Mouse (Mus musculus) forebrain, postnatal 0 days (tissue): ENCODE results near the gene Plekhg2. TPM values are rescaled to one million over a fixed set of nuclear protein-coding genes. Genes with fewer than 3 reads are reported as not detected.
A peak's percentile ranks its signal among the peaks of the same experiment; 100 is the strongest.

ENCODE experiments used
- ATAC-seq: fragments of 200-750 bp; cut with Nextera tagmentation; 2 replicates; pipeline ENCODE4 v1.8.0; 2017; ENCODE audit warnings: mild to moderate bottlenecking, moderate library complexity
- DNase-seq: peaks from one replicate; pipeline ENCODE4 v3.0.0-alpha.2; 2015
- H3K27ac ChIP-seq: fragments of 300-500 bp; sonication (generic); 2 replicates; pipeline ENCODE4 v1.5.1; 2014; ENCODE audit warnings: low read depth, mild to moderate bottlenecking, antibody characterized with exemption, low read length, moderate library complexity, mixed read lengths
- H3K27me3 ChIP-seq: fragments of 300-500 bp; sonication (generic); 2 replicates; pipeline ENCODE4 v1.6.1; 2014; ENCODE audit warnings: mild to moderate bottlenecking, low read length, mixed read lengths; ENCODE audit not compliant: insufficient read depth
- H3K36me3 ChIP-seq: fragments of 300-500 bp; sonication (generic); 2 replicates; pipeline ENCODE4 v1.6.1; 2014; ENCODE audit warnings: mild to moderate bottlenecking, moderate library complexity; ENCODE audit not compliant: insufficient read depth
- H3K4me1 ChIP-seq: fragments of 300-500 bp; sonication (generic); 2 replicates; pipeline ENCODE4 v1.6.1; 2014; ENCODE audit warnings: antibody characterized with exemption; ENCODE audit not compliant: insufficient read depth
- H3K4me2 ChIP-seq: fragments of 300-500 bp; sonication (generic); 2 replicates; pipeline ENCODE4 v1.6.1; 2014; ENCODE audit warnings: low read depth, mild to moderate bottlenecking, moderate library complexity
- H3K4me3 ChIP-seq: fragments of 300-500 bp; sonication (generic); 2 replicates; pipeline ENCODE4 v1.5.1; 2014; ENCODE audit warnings: low read depth, low read length, mixed read lengths
- H3K9ac ChIP-seq: fragments of 300-500 bp; sonication (generic); 2 replicates; pipeline ENCODE4 v1.6.1; 2014; ENCODE audit warnings: mild to moderate bottlenecking
- H3K9me3 ChIP-seq: fragments of 300-500 bp; sonication (generic); 2 replicates; pipeline ENCODE4 v1.6.1; 2016; ENCODE audit warnings: low read length
- CTCF ChIP-seq: sonication (generic); IDR thresholded peaks from 2 replicates; pipeline ENCODE4 v1.5.1; 2016; ENCODE audit warnings: antibody characterized with exemption, control low read depth, low read depth
- WGBS: fragments of 180-500 bp; shearing (Covaris S2); extraction: QIAGEN DNeasy Blood & Tissue Kit; methylation state at CpG from one replicate; pipeline ENCODE4 v1.1.7; 2014; 5-methylcytosine and 5-hydroxymethylcytosine counted together
- polyA plus RNA-seq: library from polyadenylated mRNA; unstranded; fragments of >200 nt; fragmentation: Nextera tagmentation; extraction: Ambion mirVana; gene quantifications from 2 replicates; pipeline ENCODE4 v1.2.1, GENCODE M21; 2015
- total RNA-seq: library from RNA; depleted of rRNA; stranded (reverse); fragments of >200 nt; gene quantifications from 2 replicates; pipeline ENCODE4 v1.2.3, GENCODE M21; 2014

Plekhg2 gene
- total and polyA plus RNA-seq, 2 experiments from 2014 or later: 11.4 to 25.7 TPM

GRCm38 (mm10) chr7:28355221-28355620, 17.2 kb downstream of the Plekhg2 start:
- Histone ChIP-seq H3K4me3 (no peak overlapping the region), H3K9ac (no peak overlapping the region), H3K27me3 (no peaks in the 10 kb centered on the region), H3K9me3 (no peaks in the 10 kb centered on the region), H3K27ac (no peak overlapping the region), H3K36me3 (peaks cover 41% of the 10 kb centered on the region), H3K4me1 (peaks cover 8% of the 10 kb centered on the region; the same call in 1 of the 2 replicates), H3K4me2 (no peak overlapping the region)
- WGBS: 91% methylated on average over 3 of the region's 3 CpGs
- DNase-seq (no peak), ATAC-seq (no peak)
- no peak for TF ChIP-seq CTCF

- Histone ChIP-seq H3K9me3 (no peaks in the 10 kb centered on the region), H3K4me1 (peaks cover 13% of the 10 kb centered on the region), H3K4me3 (no peak overlapping the region), H3K27ac (no peak overlapping the region), H3K27me3 (no peaks in the 10 kb centered on the region), H3K9ac (no peak overlapping the region), H3K36me3 (peaks cover 35% of the 10 kb centered on the region), H3K4me2 (no peak overlapping the region)
- no peak for TF ChIP-seq CTCF
- 91% methylated on average over 3 of the region's 3 CpGs for WGBS
- DNase-seq (no peak), ATAC-seq (no peak)
Measured at GRCm38 (mm10) chr7:28354596-28354995, 17.8 kb downstream of the Plekhg2 start.

GRCm38 (mm10) chr7:28354113-28354581, 18.3 kb downstream of the Plekhg2 start:
- DNase-seq: no peak
- no peak for TF ChIP-seq CTCF

GRCm38 (mm10) chr7:28353267-28353666, 19.1 kb downstream of the Plekhg2 start:
- H3K4me2 ChIP-seq: no peak overlapping the region
- WGBS: 92% methylated on average over 2 of the region's 2 CpGs
- TF ChIP-seq CTCF: 0 out of 2 replicates have a peak, but pooled peaks have one; percentile 12
- H3K9me3 ChIP-seq: no peaks in the 10 kb centered on the region
- no peaks in the 10 kb centered on the region for H3K27me3 ChIP-seq
- no peak for DNase-seq
- no peak overlapping the region for H3K4me3 ChIP-seq
- H3K36me3 ChIP-seq: peaks cover 27% of the 10 kb centered on the region
- no peak overlapping the region for H3K27ac ChIP-seq
- peaks cover 15% of the 10 kb centered on the region for H3K4me1 ChIP-seq
- no peak overlapping the region for H3K9ac ChIP-seq
- ATAC-seq: no peak

More at GRCm38 (mm10) chr7:28354113-28354581, 18.3 kb downstream of the Plekhg2 start:
- Histone ChIP-seq H3K9ac (no peak overlapping the region), H3K27ac (no peak overlapping the region), H3K4me2 (no peak overlapping the region), H3K4me1 (peaks cover 15% of the 10 kb centered on the region), H3K9me3 (no peaks in the 10 kb centered on the region), H3K27me3 (no peaks in the 10 kb centered on the region), H3K4me3 (no peak overlapping the region), H3K36me3 (peaks cover 30% of the 10 kb centered on the region)
- WGBS: 92% methylated on average over 3 of the region's 3 CpGs
- no peak for ATAC-seq

GRCm38 (mm10) chr7:28351676-28352191, 20.7 kb downstream of the Plekhg2 start:
- 47% methylated on average over 4 of the region's 4 CpGs for WGBS
- no peak overlapping the region for H3K27ac ChIP-seq

GRCm38 (mm10) chr7:28350155-28350883, 22.1 kb downstream of the Plekhg2 start, which contains the start of gene Rps16:
Gene Rps16, plus strand, starts transcription at chr7:28350652.
- peak within 1 kb of the TSS; percentile 89 for H3K27ac ChIP-seq
- peak within 1 kb of the TSS; percentile 78 for H3K4me3 ChIP-seq
- ATAC-seq (peak; percentile 95), DNase-seq (peak; percentile 99)
- TF ChIP-seq CTCF: no peak
- H3K9me3 ChIP-seq: no peaks in the 10 kb centered on the region
- H3K27me3 ChIP-seq: no peaks in the 10 kb centered on the region
- H3K36me3 ChIP-seq: peaks cover 27% of the 10 kb centered on the region
- peaks cover 15% of the 10 kb centered on the region for H3K4me1 ChIP-seq
- H3K9ac ChIP-seq: peak within 1 kb of the TSS; percentile 99
- peak within 1 kb of the TSS; percentile 84 for H3K4me2 ChIP-seq
- 1% methylated on average over 49 of the region's 50 CpGs for WGBS

More at GRCm38 (mm10) chr7:28351676-28352191, 20.7 kb downstream of the Plekhg2 start:
- H3K4me3 ChIP-seq: peak overlapping the region; percentile 78
- H3K9ac ChIP-seq: peak overlapping the region; percentile 99
- peaks cover 15% of the 10 kb centered on the region for H3K4me1 ChIP-seq
- H3K4me2 ChIP-seq: peak overlapping the region; percentile 84
- DNase-seq (no peak), ATAC-seq (no peak)
- TF ChIP-seq CTCF: no peak
- peaks cover 27% of the 10 kb centered on the region for H3K36me3 ChIP-seq
- no peaks in the 10 kb centered on the region for H3K27me3 ChIP-seq
- H3K9me3 ChIP-seq: no peaks in the 10 kb centered on the region

GRCm38 (mm10) chr7:28348601-28349000, 23.8 kb downstream of the Plekhg2 start:
- Histone ChIP-seq H3K36me3 (peaks cover 11% of the 10 kb centered on the region), H3K9ac (no peak overlapping the region), H3K9me3 (no peaks in the 10 kb centered on the region), H3K4me2 (no peak overlapping the region), H3K4me3 (no peak overlapping the region), H3K27me3 (no peaks in the 10 kb centered on the region), H3K4me1 (peaks cover 15% of the 10 kb centered on the region), H3K27ac (no peak overlapping the region)
- no peak for ATAC-seq
- no peak for DNase-seq
- TF ChIP-seq CTCF: peak; percentile 41; the same call in 1 of the 2 replicates
- 81% methylated on average over 7 of the region's 7 CpGs for WGBS
